Mouse (Mus musculus) embryo, embryonic 10.5 days (tissue): ENCODE measurements around the gene Itpkb.

Experiments used
- DNase-seq: peaks from one replicate; pipeline ENCODE4 v3.0.0-alpha.2; 2015; ENCODE audit warnings: low spot score

Gene Itpkb

DNA sequence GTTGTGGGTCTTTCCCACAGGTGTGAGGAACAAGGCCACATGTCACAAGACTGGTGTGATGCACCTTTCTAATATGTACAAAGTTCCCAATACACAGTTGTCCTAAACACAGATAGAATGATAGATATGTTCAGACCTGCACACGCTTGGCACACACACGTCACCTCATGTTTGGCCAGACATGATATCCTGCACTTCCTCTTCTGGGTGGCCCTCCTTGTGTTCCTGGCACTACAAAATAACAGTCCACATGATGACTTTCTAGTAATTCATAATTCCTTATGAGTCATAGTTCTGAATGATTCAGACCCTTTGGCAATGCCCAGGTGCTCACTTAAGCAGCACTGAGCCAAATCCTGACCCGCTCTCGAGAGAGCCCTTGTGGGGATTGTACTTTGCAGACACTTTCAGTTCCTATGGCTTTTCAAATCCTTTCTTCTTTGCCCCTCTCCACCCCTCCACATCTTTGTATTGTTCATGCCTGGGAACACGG is 132.7 kb downstream of the Itpkb start:
- DNase-seq = no peak

- DNase-seq = no peak
Observed at GRCm38 (mm10) chr1:180464357-180464756, 134.1 kb downstream of the Itpkb start.

- DNase-seq = no peak
Observed at GRCm38 (mm10) chr1:180465620-180466019, 135.3 kb downstream of the Itpkb start.

DNA sequence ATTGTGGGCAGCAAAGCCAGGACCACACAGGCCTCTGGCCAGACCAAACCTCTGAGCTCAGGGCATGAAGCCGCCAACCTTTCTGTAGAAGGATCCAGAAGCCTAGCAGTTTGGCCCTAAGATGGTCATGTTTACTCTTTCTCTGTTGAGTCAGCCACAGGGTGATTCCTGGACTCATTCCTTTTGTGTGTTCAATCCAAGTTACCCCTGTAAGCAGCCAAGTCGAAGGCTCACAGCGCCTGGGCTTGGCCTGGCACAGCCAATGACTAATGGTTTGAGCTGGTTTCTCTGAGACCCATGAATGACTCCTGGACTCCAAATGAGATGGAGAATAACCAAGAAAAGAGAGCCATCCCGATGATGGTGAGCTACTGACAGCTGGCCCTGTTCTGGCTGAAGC is 137.7 kb downstream of the Itpkb start:
- no peak for DNase-seq

DNA sequence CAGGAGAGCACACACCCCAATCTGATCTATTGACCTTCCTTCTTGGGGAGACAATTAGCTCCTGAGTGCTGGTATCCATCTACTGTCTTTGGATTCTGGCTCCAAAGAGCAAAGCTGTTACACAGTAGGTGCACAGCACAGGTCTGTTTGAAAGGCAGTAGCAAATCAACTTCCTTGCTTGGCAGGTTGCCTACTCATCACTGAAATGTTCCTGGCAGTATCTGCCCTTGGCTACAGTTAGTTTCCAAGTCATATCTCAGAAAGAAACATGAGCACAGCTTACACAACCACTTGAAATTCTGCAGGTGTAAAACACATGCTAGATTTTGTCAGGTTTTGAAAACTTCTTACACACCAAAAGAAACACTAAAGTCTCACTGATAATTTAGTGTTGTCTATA is 143.3 kb downstream of the Itpkb start:
- no peak for DNase-seq
